Mouse (Mus musculus): ENCODE measurements around the gene Olfr346. TPM values are rescaled to one million over a fixed set of nuclear protein-coding genes. Genes with fewer than 3 reads are reported as not detected.

The Olfr346 gene
- polyA plus RNA-seq (2016; fragmentation: Nextera tagmentation; extraction: Ambion mirVana) = not detected in 2 replicates

- no peaks in the 10 kb centered on the region for H3K4me1 ChIP-seq
- H3K36me3 ChIP-seq (replicated peaks) = no peaks in the 10 kb centered on the region
- WGBS = 86% methylated on average over 1 of the region's 1 CpGs
- peaks cover 31% of the 10 kb centered on the region for H3K9me3 ChIP-seq
- no peak within 1 kb of the TSS for H3K4me3 ChIP-seq
- no peak within 1 kb of the TSS for H3K27ac ChIP-seq
- H3K27me3 ChIP-seq (ENCODE audit: poor library complexity, severe bottlenecking) = no peaks in the 10 kb centered on the region
- DNase-seq (ENCODE audit: extremely low spot score, low spot score) = no peak
These were observed at the start of gene Olfr346 for GRCm38 (mm10) chr2:36685488-36685887. Gene Olfr346 (plus strand): TSS chr2:36685788.

GRCm38 (mm10) chr2:36639741-36640140, 45.8 kb upstream of the Olfr346 start, which contains the start of gene Olfr345:
Gene Olfr345 (plus strand): TSS chr2:36640041.
- no peaks in the 10 kb centered on the region for H3K4me1 ChIP-seq
- 75% methylated on average over 1 of the region's 1 CpGs for WGBS
- no peak for DNase-seq (ENCODE audit: extremely low spot score, low spot score)
- H3K27ac ChIP-seq = no peak within 1 kb of the TSS
- H3K27me3 ChIP-seq (ENCODE audit: poor library complexity, severe bottlenecking) = no peaks in the 10 kb centered on the region
- peaks cover 38% of the 10 kb centered on the region for H3K9me3 ChIP-seq
- H3K36me3 ChIP-seq (replicated peaks) = no peaks in the 10 kb centered on the region
- H3K4me3 ChIP-seq = no peak within 1 kb of the TSS

DNA sequence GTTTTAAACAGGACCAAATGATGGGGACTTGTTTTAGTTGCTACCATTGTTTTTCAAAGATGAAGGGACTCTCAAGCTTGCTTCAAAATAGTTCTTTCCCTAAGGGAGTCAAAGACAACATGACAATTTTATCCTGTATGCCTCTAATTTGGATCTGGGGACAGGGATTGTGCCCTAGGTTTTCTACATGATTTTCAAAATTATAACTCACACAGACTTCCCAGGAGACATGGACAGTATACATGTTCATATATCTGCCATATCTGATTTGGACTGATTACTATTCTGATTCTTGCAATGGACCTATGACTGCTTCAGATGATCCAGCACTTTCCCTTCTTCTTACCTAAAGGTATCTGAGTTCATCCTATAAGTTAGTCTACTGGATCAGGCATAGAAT, 46.0 kb downstream of the Olfr346 start, which contains the start of gene Olfr347:
Gene Olfr347, plus strand, starts transcription at position 301 of the 400 bp plus-strand sequence.
- no peak for DNase-seq (ENCODE audit: extremely low spot score, low spot score)
- H3K4me3 ChIP-seq = no peak within 1 kb of the TSS

DNA sequence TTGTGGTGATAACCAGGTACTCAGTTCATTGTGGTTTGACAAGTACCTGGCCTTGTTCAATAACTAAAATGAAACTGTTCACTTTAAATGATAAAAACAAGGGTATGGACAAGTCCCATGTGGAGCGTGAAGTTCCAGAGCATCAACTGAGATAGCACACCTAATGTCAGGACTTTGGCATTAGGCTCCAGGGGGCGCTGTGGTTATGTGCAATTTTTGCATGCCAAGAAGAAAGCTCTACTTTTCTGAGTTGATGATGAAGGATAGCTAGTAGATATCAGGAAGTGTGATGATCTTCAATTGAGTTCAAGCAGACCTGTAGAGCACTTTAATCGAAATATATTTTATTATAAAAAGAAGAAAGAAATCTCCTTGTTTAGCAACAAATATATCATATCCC, 50.6 kb downstream of the Olfr346 start:
- Histone ChIP-seq H3K4me1 (no peaks in the 10 kb centered on the region), H3K27ac (no peak overlapping the region), H3K27me3 (ENCODE audit: poor library complexity, severe bottlenecking) (no peaks in the 10 kb centered on the region), H3K9me3 (peaks cover 19% of the 10 kb centered on the region), H3K4me3 (no peak overlapping the region), H3K36me3 (replicated peaks) (no peaks in the 10 kb centered on the region)
- 59% methylated on average over 3 of the region's 3 CpGs for WGBS
- no peak for DNase-seq (ENCODE audit: extremely low spot score, low spot score)

More for the DNA sequence above, 46.0 kb downstream of the Olfr346 start, which contains the start of gene Olfr347:
- Histone ChIP-seq H3K36me3 (replicated peaks) (no peaks in the 10 kb centered on the region), H3K4me1 (no peaks in the 10 kb centered on the region), H3K9me3 (peaks cover 38% of the 10 kb centered on the region), H3K27ac (no peak within 1 kb of the TSS), H3K27me3 (ENCODE audit: poor library complexity, severe bottlenecking) (no peaks in the 10 kb centered on the region)

Other genes with a start within 250 kb of the Olfr346 start
- gene Olfr340, start 233.2 kb upstream of the Olfr346 start, polyA plus RNA-seq (2016; fragmentation: Nextera tagmentation; extraction: Ambion mirVana) = not detected in 2 replicates
- not detected in 2 replicates for gene Olfr341, start 203.3 kb upstream of the Olfr346 start, polyA plus RNA-seq (2016; fragmentation: Nextera tagmentation; extraction: Ambion mirVana)
- not detected in 2 replicates for gene Olfr342, start 160.8 kb upstream of the Olfr346 start, polyA plus RNA-seq (2016; fragmentation: Nextera tagmentation; extraction: Ambion mirVana)
- gene Olfr344, start 119.1 kb upstream of the Olfr346 start, polyA plus RNA-seq (2016; fragmentation: Nextera tagmentation; extraction: Ambion mirVana) = not detected in 2 replicates
- gene Olfr345, start 45.7 kb upstream of the Olfr346 start, polyA plus RNA-seq (2016; fragmentation: Nextera tagmentation; extraction: Ambion mirVana) = not detected in 2 replicates
- gene Olfr347, start 46.1 kb downstream of the Olfr346 start, polyA plus RNA-seq (2016; fragmentation: Nextera tagmentation; extraction: Ambion mirVana) = not detected in 2 replicates
- not detected in 2 replicates for gene Olfr348, start 98.5 kb downstream of the Olfr346 start, polyA plus RNA-seq (2016; fragmentation: Nextera tagmentation; extraction: Ambion mirVana)
- gene Olfr50, start 104.8 kb downstream of the Olfr346 start, polyA plus RNA-seq (2016; fragmentation: Nextera tagmentation; extraction: Ambion mirVana) = not detected in 2 replicates
- gene Olfr3, start 131.2 kb downstream of the Olfr346 start, polyA plus RNA-seq (2016; fragmentation: Nextera tagmentation; extraction: Ambion mirVana) = not detected in 2 replicates
- not detected in 2 replicates for gene Olfr350, start 160.5 kb downstream of the Olfr346 start, polyA plus RNA-seq (2016; fragmentation: Nextera tagmentation; extraction: Ambion mirVana)
- gene Olfr351, start 176.9 kb downstream of the Olfr346 start, polyA plus RNA-seq (2016; fragmentation: Nextera tagmentation; extraction: Ambion mirVana) = not detected in 2 replicates
- gene Olfr352, start 182.7 kb downstream of the Olfr346 start, polyA plus RNA-seq (2016; fragmentation: Nextera tagmentation; extraction: Ambion mirVana) = not detected in 2 replicates
- not detected in 2 replicates for gene Olfr353, start 207.1 kb downstream of the Olfr346 start, polyA plus RNA-seq (2016; fragmentation: Nextera tagmentation; extraction: Ambion mirVana)
- not detected in 2 replicates for gene Olfr354, start 219.9 kb downstream of the Olfr346 start, polyA plus RNA-seq (2016; fragmentation: Nextera tagmentation; extraction: Ambion mirVana)
- gene Olfr355, start 243.1 kb downstream of the Olfr346 start, polyA plus RNA-seq (2016; fragmentation: Nextera tagmentation; extraction: Ambion mirVana) = not detected in 2 replicates